8 mouse cellular contexts compared by ENCODE assay signal in genomic region chr6:87706246-87706645, GRCm38 (mm10). TPM values are rescaled to one million over a fixed set of nuclear protein-coding genes. Genes with fewer than 3 reads are reported as not detected.
A peak's percentile ranks its signal among the peaks of the same experiment; 100 is the strongest.
DNase-seq lines count a peak whose midpoint lies in the region.

No protein-coding gene starts in this region.

- intact Hi-C loops in heart, postnatal 10 days (cut with DNase I) = loop anchor here (5.0 kb wide), 1 partner anchor 66 kb away; no protein-coding TSS in a partner anchor
- intact Hi-C loops in heart, postnatal 25 days (cut with DNase I) = loop anchor here (2.0 kb wide), 1 partner anchor 25 kb away; the partner anchor contains the start of gene Efcc1

- DNase-seq in heart, postnatal 10 days = peak; percentile 9 to 34
- DNase-seq in heart, postnatal 25 days (ENCODE audit: low spot score) = no peak
- peak; percentile 54 for DNase-seq in 3T3-L1 (ENCODE audit: low read depth, low spot score)
- DNase-seq in B cell, adult 2 months = peak; percentile 16 to 24
- DNase-seq in embryo, embryonic 10.5 days (ENCODE audit: low spot score) = peak; percentile 61
- no peak for DNase-seq in testis, postnatal 10 days (ENCODE audit: low spot score)
- DNase-seq in left cerebral cortex, adult 18-20 months (ENCODE audit: low spot score in 2 of 2) = no peak
- DNase-seq in left cerebral cortex, adult 11 months (ENCODE audit: low spot score) = no peak

RNA-seq across cellular contexts. Expression of gene Efcc1, which starts 24.4 kb away (rescaled TPM):
- total RNA-seq in heart, postnatal 10 days (2021) = 1 to 10 TPM; 2.8 to 3.0 TPM
- 1 to 10 TPM in 1 of 2 experiments, under 1 TPM in 1; 0.95 to 1.4 TPM for total RNA-seq in heart, postnatal 25 days (2021)
- total RNA-seq in left cerebral cortex, adult 18-20 months (2021) = 1 to 10 TPM; 4.9 to 5.6 TPM

RNA-seq across cellular contexts. Expression of gene Aplf, which starts 34.3 kb away (rescaled TPM):
- total RNA-seq in heart, postnatal 10 days (2021) = 1 to 10 TPM; 2.3 to 3.4 TPM
- total RNA-seq in heart, postnatal 25 days (2021) = 1 to 10 TPM; 2.3 to 2.6 TPM
- total RNA-seq in left cerebral cortex, adult 18-20 months (2021) = 1 to 10 TPM; 9.2 to 9.8 TPM

Comparison
In these comparisons a context has a peak if more than half of its experiments do, and no peak if none do; other contexts are left out.
1. DNase-seq: peak in heart, postnatal 10 days (2 of 2), 3T3-L1 (single experiment), B cell, adult 2 months (2 of 2) and embryo, embryonic 10.5 days (single experiment); none in heart, postnatal 25 days (single experiment), testis, postnatal 10 days (single experiment), left cerebral cortex, adult 18-20 months (0 of 2) and left cerebral cortex, adult 11 months (single experiment).